Mouse (Mus musculus) thymus, adult 2 months (tissue): ENCODE measurements around the gene Tnn. TPM values are rescaled to one million over a fixed set of nuclear protein-coding genes. Genes with fewer than 3 reads are reported as not detected.

Experiments used
- DNase-seq: peaks from one replicate; pipeline ENCODE4 v3.0.0; 2021
- H3K27ac ChIP-seq: fragments of 200-500 bp; 2 replicates; pipeline ENCODE4 v1.5.1; 2012; ENCODE audit warnings: low read length, control low read depth; ENCODE audit not compliant: control insufficient read depth, insufficient read depth
- H3K27me3 ChIP-seq: fragments of 200-500 bp; 2 replicates; pipeline ENCODE4 v1.6.1; 2012; ENCODE audit warnings: mild to moderate bottlenecking, low read length, moderate library complexity, mixed read lengths; ENCODE audit not compliant: control insufficient read depth, insufficient read depth
- H3K36me3 ChIP-seq: fragments of 200-500 bp; 2 replicates; pipeline ENCODE4 v1.6.1; 2012; ENCODE audit warnings: mild to moderate bottlenecking, low read length, moderate library complexity; ENCODE audit not compliant: control insufficient read depth, insufficient read depth
- H3K4me1 ChIP-seq: fragments of 200-500 bp; replicated peaks from 2 replicates; pipeline ENCODE4 v1.6.1; 2012; ENCODE audit warnings: low read length; ENCODE audit not compliant: control insufficient read depth, insufficient read depth
- H3K4me3 ChIP-seq: fragments of 200-500 bp; 2 replicates; pipeline ENCODE4 v1.5.1; 2012; ENCODE audit warnings: mild to moderate bottlenecking, low read length, control low read depth, moderate library complexity; ENCODE audit not compliant: control insufficient read depth, insufficient read depth
- CTCF ChIP-seq: fragments of 200-500 bp; IDR thresholded peaks from 2 replicates; pipeline ENCODE4 v1.5.1; 2012; ENCODE audit warnings: mild to moderate bottlenecking, control low read depth, low read length, moderate library complexity, borderline replicate concordance; ENCODE audit not compliant: control insufficient read depth, poor library complexity, insufficient read depth; ENCODE audit errors: extremely low read depth
- POLR2A ChIP-seq: fragments of 200-500 bp; IDR thresholded peaks from 2 replicates; pipeline ENCODE4 v1.6.1; 2012; ENCODE audit warnings: mild to moderate bottlenecking, low read length, control low read depth, moderate library complexity; ENCODE audit not compliant: control insufficient read depth, poor library complexity, insufficient read depth; ENCODE audit errors: extremely low read depth
- WGBS: fragments of 180-500 bp; shearing (Covaris S2); methylation state at CpG from one replicate; pipeline ENCODE4 v1.1.7; 2018; 5-methylcytosine and 5-hydroxymethylcytosine counted together
- polyA plus RNA-seq: library from polyadenylated mRNA; depleted of rRNA; stranded (reverse); fragments of >200 nt; gene quantifications from 2 replicates; pipeline ENCODE4 v1.2.3, GENCODE M21; 2012

Gene Tnn
- polyA plus RNA-seq, 1 experiment, result 0.12 TPM

- no peak for TF ChIP-seq CTCF
- TF ChIP-seq POLR2A, result no peak
Measured at GRCm38 (mm10) chr1:160136362-160136890, 17.0 kb downstream of the Tnn start.

GRCm38 (mm10) chr1:160133464-160134079 is 19.8 kb downstream of the Tnn start:
- H3K27me3 ChIP-seq, result no peaks in the 10 kb centered on the region
- TF ChIP-seq CTCF (no peak), POLR2A (no peak)
- no peak overlapping the region for H3K27ac ChIP-seq
- 60% methylated on average over 4 of the region's 4 CpGs for WGBS
- H3K4me3 ChIP-seq, result no peak overlapping the region
- DNase-seq, result no peak
- peaks cover 2% of the 10 kb centered on the region; the same call in 1 of the 2 replicates for H3K4me1 ChIP-seq
- H3K36me3 ChIP-seq, result no peaks in the 10 kb centered on the region

More at GRCm38 (mm10) chr1:160136362-160136890, 17.0 kb downstream of the Tnn start:
- DNase-seq, result no peak
- Histone ChIP-seq H3K4me1 (peaks cover 2% of the 10 kb centered on the region; the same call in 1 of the 2 replicates), H3K4me3 (no peak overlapping the region), H3K27me3 (no peaks in the 10 kb centered on the region), H3K36me3 (no peaks in the 10 kb centered on the region), H3K27ac (no peak overlapping the region)
- WGBS, result 91% methylated on average over 7 of the region's 7 CpGs

- DNase-seq, result no peak
- Histone ChIP-seq H3K36me3 (no peaks in the 10 kb centered on the region), H3K27ac (no peak overlapping the region), H3K4me1 (no peaks in the 10 kb centered on the region), H3K27me3 (no peaks in the 10 kb centered on the region), H3K4me3 (no peak overlapping the region)
- no peak for TF ChIP-seq POLR2A
- 91% methylated on average over 2 of the region's 2 CpGs for WGBS
Measured at GRCm38 (mm10) chr1:160123957-160124356, 29.4 kb downstream of the Tnn start.

- no peak overlapping the region for H3K27ac ChIP-seq
- 88% methylated on average over 2 of the region's 2 CpGs for WGBS
- no peaks in the 10 kb centered on the region for H3K27me3 ChIP-seq
- no peaks in the 10 kb centered on the region for H3K4me1 ChIP-seq
- H3K4me3 ChIP-seq, result no peak overlapping the region
- H3K36me3 ChIP-seq, result no peaks in the 10 kb centered on the region
- no peak for DNase-seq
- no peak for TF ChIP-seq CTCF
- no peak for TF ChIP-seq POLR2A
Measured at GRCm38 (mm10) chr1:160108604-160109003, 44.8 kb downstream of the Tnn start.

- no peak overlapping the region for H3K4me3 ChIP-seq
- TF ChIP-seq POLR2A (no peak), CTCF (no peak)
- H3K27me3 ChIP-seq, result no peaks in the 10 kb centered on the region
Measured at GRCm38 (mm10) chr1:160105426-160105825, 48.0 kb downstream of the Tnn start.

GRCm38 (mm10) chr1:160100996-160101395 is 52.4 kb downstream of the Tnn start:
- TF ChIP-seq CTCF (no peak), POLR2A (no peak)
- Histone ChIP-seq H3K27ac (no peak overlapping the region), H3K4me3 (no peak overlapping the region), H3K36me3 (no peaks in the 10 kb centered on the region), H3K4me1 (no peaks in the 10 kb centered on the region), H3K27me3 (no peaks in the 10 kb centered on the region)
- 93% methylated on average over 5 of the region's 5 CpGs for WGBS
- no peak for DNase-seq

More at GRCm38 (mm10) chr1:160105426-160105825, 48.0 kb downstream of the Tnn start:
- H3K36me3 ChIP-seq, result no peaks in the 10 kb centered on the region
- no peak for DNase-seq
- no peak overlapping the region for H3K27ac ChIP-seq
- WGBS, result 92% methylated on average over 5 of the region's 5 CpGs
- H3K4me1 ChIP-seq, result no peaks in the 10 kb centered on the region
